Mouse (Mus musculus): ENCODE results near the gene Cyp2d10.
"Not testable (repeated sequence)": the region's sequence is repeated elsewhere in the genome, so short reads cannot be mapped to it uniquely, and the experiment has no call there.

Cyp2d10 gene

DNA sequence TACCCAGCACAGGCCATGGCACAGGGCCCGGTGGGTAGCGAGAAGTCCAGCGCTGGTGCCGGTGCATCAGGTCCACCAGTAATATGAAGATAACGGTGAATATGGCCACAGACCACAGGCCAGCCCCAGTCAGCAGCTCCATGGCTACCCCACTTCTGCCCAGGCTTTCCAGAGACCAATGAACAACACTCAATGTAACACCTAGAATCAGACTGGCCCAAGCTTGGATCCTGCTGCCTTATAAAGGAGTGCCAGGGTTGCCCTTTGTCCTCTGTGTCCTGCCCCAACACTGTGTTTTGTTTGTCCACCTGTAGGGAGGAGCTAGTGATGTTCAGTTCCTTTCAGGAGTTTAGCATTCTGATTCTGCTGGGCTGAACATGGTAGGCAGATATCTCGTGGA, at the start of gene Cyp2d10:
Cyp2d10 (minus strand) TSS at position 215 of the 400 bp plus-strand sequence.
- DNase-seq (ENCODE audit: low spot score in 2 of 2), result no peak

GRCm38 (mm10) chr15:82456086-82456790, 49.2 kb upstream of the Cyp2d10 start:
- DNase-seq (ENCODE audit: low spot score in 2 of 2), result not testable (repeated sequence)

DNA sequence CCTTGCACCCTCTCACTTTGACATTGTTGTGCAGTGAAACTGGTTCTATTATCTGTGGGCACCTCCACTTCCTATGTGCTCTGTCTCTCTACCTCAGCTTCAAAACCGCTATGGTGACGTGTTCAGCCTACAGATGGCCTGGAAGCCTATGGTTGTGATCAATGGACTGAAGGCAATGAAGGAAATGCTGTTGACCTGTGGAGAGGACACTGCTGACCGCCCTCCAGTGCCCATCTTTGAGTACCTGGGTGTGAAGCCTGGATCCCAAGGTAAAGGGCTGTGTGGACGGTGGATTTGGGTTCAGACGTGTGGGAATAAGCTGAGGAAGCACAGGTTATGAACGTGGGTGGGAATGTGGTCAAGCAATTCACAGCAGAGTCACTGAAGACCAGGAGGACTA, 46.5 kb upstream of the Cyp2d10 start:
- not testable (repeated sequence) for DNase-seq (ENCODE audit: low spot score in 2 of 2)

- peak in 1 of 2 experiments; percentile 0 for DNase-seq (ENCODE audit: low spot score in 2 of 2)
Observed at GRCm38 (mm10) chr15:82452133-82452532, 45.1 kb upstream of the Cyp2d10 start.

DNA sequence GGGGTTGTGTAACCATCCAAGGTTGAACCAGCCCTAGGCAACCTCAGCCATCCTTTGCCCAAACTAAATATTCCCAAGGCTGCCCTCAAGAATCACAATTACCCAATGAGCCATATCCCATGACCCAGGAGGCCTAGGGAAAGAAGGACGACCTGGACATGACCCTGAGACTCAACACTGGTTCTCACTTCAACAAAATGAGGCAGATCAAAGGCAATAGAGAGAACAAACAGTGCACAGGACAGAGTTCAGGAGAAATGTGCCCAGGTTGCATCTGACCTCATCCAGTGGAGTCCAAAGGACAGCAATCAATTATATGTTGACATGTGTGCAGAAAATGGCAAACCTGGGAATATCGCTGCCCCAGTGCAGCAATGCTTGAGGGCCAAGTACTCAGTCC, 43.0 kb upstream of the Cyp2d10 start:
- DNase-seq (ENCODE audit: low spot score in 2 of 2), result not testable (repeated sequence)

GRCm38 (mm10) chr15:82445196-82445595, 38.2 kb upstream of the Cyp2d10 start:
- no peak for DNase-seq (ENCODE audit: low spot score in 2 of 2)

- DNase-seq (ENCODE audit: low spot score in 2 of 2), result no peak
Observed at GRCm38 (mm10) chr15:82443658-82444057, 36.7 kb upstream of the Cyp2d10 start.

GRCm38 (mm10) chr15:82437975-82438617, 31.1 kb upstream of the Cyp2d10 start:
- DNase-seq (ENCODE audit: low spot score in 2 of 2), result no peak

GRCm38 (mm10) chr15:82435606-82436005, 28.6 kb upstream of the Cyp2d10 start:
- DNase-seq (ENCODE audit: low spot score in 2 of 2), result no peak

GRCm38 (mm10) chr15:82435011-82435410, 28.0 kb upstream of the Cyp2d10 start:
- no peak for DNase-seq (ENCODE audit: low spot score in 2 of 2)

DNA sequence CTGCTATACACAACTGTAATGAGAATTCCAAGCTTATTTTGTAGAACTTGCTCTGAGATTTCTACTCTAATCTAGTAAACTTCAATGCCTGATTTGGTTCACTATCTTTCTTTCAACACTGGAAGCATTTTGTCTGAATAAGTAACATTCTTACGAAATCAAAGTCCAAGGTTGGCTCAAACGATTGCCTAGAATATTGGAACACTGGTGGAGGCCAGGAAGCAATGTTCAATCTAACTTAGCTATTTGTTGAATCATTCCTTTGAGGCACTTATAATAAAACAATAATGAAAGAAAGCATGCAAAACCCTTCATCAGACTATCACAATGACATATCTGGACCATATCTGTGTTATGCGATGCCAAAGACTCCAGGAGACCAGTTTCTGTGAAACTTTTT, 27.5 kb upstream of the Cyp2d10 start:
- DNase-seq (ENCODE audit: low spot score in 2 of 2), result no peak

- no peak for DNase-seq (ENCODE audit: low spot score in 2 of 2)
Observed at GRCm38 (mm10) chr15:82433621-82434020, 26.6 kb upstream of the Cyp2d10 start.

DNA sequence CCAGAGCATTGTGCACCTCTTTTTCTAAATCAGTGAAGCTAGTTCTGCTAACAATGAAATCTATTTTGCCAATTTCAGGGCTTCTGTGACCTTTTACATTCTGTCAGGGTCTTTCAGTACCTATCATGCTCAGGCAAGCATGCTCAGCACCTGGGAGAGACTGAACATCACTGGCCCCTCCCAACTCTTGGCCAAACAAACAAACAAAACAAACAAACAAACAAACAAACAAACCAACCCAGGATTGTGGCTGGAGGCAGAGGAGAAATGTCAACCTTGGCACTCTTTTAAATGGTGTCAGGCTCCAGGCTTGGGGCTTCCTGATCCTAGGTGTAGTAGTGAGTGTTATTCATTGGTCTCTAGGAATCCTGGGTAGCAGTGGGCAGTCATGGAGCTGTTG, 26.1 kb upstream of the Cyp2d10 start, which contains the start of gene Cyp2d9:
Cyp2d9 (plus strand) TSS at position 301 of the 400 bp plus-strand sequence.
- no peak for DNase-seq (ENCODE audit: low spot score in 2 of 2)

GRCm38 (mm10) chr15:82423471-82423870, 16.5 kb upstream of the Cyp2d10 start:
- no peak for DNase-seq (ENCODE audit: low spot score in 2 of 2)

DNA sequence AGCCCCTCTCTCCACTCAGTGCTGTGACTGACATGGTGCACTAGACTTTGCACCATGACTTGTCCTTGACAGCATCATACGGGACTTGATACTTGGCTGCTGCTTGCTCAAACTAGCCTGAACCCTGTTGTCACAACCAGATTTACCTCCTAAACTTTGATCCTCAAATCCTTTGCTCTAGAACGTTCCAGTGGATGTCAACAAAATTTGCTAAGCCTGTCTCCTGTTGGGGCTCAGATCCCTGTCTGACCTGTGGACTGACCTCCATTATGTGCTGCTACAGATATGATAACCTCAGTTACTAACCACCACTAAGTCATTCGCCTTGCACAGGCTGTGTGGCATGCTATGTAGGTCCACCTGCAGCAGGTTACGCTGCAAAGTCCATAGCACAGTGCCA, 15.9 kb upstream of the Cyp2d10 start:
- no peak for DNase-seq (ENCODE audit: low spot score in 2 of 2)

- DNase-seq (ENCODE audit: low spot score in 2 of 2), result no peak
Observed at GRCm38 (mm10) chr15:82418616-82419015, 11.6 kb upstream of the Cyp2d10 start.

DNA sequence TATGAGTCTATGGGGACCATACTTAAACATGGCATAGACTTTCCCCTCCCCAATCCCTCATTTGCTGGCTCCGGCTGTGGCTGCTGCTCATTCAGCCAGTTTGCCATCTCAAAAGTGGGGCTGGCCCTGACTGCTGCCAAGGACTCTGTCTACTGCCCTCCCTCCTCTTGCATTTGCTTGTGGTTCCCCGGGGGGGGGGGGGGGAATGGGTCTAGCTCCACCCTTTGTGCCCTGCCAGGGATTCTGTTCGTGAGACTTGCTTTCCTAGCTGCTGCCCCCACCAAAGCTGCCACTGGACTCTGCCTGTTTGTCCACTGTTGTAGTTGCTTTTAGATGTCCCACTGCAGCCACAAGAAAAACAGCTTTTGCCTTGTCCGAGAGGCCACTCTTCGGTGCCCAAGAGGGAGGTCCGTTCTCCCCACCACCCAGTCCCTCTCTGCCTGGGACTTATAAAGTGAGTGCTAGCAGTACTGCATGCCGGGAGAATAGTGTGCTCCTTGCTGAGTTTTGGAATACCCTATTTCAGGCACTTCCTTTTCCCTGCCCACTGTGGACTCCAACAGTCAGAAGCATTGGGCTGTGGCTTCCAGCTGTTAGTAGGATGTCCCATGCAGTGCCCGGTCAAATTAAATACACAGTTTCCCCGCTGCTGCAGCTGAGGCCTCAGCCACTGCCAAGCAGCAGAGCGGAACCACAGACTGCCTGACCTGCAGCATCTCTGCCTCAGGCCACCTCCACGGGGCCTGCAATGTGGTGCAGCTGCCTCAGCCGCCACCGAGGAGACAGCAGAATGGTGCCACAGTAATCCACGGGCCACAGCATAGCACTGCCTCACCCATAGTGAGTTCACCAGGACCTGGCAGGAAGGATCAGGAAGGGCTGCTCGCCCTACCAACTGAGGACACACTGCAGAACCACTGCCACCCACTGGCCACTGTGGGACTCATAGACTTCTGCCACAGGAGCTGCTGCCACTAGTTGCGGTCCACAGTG, 10.1 kb upstream of the Cyp2d10 start:
- DNase-seq (ENCODE audit: low spot score in 2 of 2), result peak; percentile 36 to 74

DNA sequence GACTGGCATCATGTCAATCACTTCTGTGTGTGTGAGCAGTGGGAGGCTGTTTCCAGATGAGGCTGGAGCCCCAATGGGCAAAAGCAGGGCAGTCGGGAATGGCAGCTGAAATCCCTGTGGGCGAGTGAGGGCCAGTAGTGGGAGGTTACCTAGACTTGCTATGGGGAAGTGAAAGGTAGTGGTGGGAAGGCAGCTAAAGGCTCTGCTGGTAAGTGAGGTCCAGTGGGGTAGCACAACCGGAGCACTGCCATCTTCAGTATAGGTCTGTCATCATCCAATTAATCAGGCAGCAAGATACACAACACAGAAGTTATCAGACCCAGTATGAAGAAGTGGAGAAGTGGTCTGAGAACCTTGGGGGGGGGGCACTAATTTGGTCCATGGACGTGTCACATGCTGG, 541 bp upstream of the Cyp2d10 start:
- no peak for DNase-seq (ENCODE audit: low spot score in 2 of 2)

DNA sequence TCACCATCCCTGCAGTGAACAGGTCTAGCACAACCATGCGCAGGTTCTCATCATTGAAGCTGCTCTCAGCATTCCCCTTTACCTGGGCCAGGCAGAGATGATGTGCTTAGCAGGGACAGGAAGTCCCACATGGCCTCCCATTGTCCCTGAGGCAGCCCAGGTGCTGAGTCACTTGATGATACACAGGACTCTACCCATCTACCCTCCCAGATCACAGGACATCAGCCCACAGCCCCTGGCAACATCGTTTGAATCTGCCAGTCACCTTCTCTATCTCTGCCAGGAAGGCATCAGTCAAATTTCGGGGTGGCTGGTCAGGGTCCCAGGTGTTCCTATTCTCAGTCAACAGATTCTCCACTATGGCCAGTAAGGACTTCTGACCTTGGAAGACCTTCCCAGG, 2.8 kb downstream of the Cyp2d10 start:
- DNase-seq (ENCODE audit: low spot score in 2 of 2), result no peak

DNA sequence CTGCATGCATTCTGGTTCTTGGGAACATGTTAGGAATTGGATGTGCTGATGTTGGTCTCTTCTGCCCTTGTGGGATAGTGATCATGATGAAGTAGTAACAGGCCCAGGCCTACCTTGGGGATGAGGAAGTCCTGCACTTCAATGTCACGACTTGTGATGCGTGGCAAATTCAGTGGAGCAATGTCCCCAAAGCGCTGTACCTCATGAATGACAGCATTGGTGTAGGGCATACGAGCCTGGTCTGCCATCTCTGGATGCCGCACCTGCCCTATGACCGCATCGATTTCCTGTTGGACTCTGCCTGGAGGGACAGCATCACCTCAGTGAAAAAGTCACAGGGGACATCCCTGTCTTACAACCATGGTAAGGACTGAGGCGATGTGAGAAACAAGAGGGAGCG, 3.4 kb downstream of the Cyp2d10 start:
- DNase-seq (ENCODE audit: low spot score in 2 of 2), result no peak

GRCm38 (mm10) chr15:82402741-82403140, 4.3 kb downstream of the Cyp2d10 start:
- no peak for DNase-seq (ENCODE audit: low spot score in 2 of 2)

DNA sequence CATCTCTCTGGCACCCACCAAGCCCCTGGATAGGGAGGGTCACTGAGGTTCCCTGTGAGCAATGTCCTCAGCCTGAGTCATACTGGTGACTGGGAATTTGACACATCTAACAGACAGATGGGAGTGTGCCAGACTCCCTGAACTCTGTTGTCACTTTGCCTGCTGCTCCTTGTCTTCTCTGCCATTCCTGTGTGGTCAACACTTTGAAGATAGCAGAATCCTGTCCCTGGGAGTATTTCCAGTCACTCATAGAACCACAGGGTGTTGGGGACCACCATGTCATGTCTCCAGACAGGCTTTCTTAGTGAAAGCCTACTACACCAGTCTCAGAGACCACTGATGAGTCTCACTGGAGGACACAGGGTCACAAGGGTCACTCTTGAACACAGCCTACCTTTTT, 4.9 kb downstream of the Cyp2d10 start:
- DNase-seq (ENCODE audit: low spot score in 2 of 2), result no peak

All from spleen, postnatal 10 days (tissue).